Mouse (Mus musculus) brain, embryonic 14.5 days (tissue): Measurements from ENCODE around the gene C77080.

Experiments
- CTCF ChIP-seq: fragments of 200-500 bp; IDR thresholded peaks from 2 replicates; pipeline ENCODE4 v1.5.1; 2012; ENCODE audit warnings: inconsistent platforms, mild to moderate bottlenecking, moderate library complexity, borderline replicate concordance; ENCODE audit not compliant: insufficient read depth, insufficient read length; ENCODE audit errors: extremely low read depth
- POLR2A ChIP-seq: fragments of 200-500 bp; IDR thresholded peaks from 2 replicates; pipeline ENCODE4 v1.6.1; 2012; ENCODE audit warnings: mild to moderate bottlenecking, inconsistent platforms, borderline replicate concordance; ENCODE audit not compliant: poor library complexity, insufficient read depth, insufficient read length, severe bottlenecking; ENCODE audit errors: extremely low read depth

DNA sequence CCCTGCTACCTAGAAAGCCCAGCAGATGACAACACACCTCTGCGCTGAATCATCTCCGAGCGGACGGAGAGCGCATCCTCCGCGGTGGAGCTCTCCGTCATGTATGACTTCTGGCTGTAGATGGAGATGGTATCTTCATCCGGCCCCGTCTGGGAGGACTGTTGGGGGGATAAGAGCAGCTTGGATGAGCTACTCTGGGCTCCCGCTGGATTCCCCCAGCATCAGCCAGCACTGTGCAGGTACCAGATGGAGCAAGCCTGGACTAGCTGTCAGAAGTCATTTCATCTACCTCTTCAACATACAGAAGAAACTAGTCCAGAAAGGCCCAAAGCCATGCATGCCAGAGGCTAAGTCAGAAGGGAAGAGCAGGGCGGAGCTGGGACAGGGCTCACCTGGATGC is 35.9 kb downstream of the C77080 start:
- TF ChIP-seq CTCF (no peak), POLR2A (no peak)
